Mouse (Mus musculus): ENCODE measurements around the gene Gabrg1.

Gabrg1 gene

DNA sequence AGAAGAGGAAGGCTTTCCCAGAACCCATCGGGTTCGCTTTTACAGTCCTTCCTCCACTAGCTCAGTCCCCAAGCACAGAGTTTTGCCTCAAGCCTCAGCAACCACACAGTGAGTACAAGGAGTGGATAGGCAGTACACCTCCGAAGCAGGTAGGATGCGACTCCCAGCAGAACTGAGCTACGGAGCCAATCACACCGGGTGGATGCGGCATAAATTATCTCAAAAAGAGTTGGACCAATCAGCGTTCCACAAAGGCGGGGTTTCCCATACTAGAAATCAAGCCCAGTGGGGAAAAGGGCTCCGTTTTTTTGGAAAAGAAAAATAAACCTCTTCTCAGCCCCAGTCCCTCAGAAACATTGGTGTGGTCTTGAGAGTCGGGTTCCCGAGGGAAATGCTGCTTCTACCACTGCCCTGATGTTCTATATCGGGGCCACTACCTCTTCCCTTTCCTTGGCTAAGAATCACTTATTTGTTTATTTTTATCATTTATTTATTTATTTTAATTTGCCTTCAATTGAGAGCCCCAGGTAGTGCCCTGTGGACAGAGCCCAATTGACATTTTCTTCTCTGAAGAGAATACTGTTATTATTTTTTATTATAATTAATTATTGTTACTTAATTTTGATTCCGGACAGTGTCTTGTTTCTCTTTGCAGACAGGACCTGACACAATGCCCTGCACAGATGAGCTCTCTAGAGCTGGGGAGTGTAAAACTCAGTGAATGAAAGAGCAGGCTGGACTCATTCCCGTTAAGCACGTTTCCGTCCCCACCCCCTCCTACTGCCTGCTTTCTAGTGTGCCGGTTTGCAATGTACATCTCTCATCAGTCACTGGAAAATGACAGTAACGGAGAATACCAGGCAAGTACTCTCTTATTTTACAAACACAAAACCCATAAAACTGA, at the start of gene Gabrg1:
TSS of gene Gabrg1 (minus strand) at position 426 of the 904 bp plus-strand sequence.
- DNase-seq = no peak

DNA sequence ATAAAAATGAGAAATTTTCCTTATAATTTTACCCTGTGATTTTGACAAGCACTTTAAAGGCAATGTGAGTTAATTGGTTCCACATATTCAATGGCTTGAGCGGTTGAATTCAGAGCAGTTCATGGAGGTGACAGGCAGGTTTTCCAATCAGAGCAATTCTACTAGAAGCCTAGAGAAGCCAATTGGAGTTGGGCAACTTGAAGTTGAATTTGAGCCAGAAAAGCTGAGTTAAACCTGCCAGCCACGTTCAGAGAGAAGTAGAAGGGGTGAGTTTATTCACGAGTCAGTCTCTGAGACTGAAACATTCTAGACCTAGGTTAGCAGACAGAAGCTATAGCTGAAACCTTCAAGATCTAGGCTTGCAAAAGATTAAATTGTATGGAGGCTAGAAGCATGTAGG, 41.6 kb upstream of the Gabrg1 start:
- no peak for DNase-seq

DNA sequence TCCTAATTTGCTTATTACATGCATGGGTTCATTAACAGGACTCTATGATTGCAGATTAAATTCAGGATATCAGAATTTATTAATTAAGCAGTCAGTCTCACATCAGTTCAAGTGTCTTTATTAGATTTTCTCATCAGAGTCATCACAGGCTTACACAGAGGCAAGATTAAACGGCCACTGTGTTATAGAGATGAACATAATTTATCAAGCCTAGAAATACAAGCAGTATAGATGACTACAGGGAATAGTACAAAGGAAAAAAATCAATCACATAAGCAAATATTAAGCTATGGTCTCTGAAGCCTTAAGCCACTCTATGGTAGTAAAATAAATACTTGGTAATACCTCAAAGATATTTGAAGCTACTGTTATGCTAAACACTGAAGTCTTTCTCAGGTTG, 27.7 kb upstream of the Gabrg1 start:
- no peak for DNase-seq

DNA sequence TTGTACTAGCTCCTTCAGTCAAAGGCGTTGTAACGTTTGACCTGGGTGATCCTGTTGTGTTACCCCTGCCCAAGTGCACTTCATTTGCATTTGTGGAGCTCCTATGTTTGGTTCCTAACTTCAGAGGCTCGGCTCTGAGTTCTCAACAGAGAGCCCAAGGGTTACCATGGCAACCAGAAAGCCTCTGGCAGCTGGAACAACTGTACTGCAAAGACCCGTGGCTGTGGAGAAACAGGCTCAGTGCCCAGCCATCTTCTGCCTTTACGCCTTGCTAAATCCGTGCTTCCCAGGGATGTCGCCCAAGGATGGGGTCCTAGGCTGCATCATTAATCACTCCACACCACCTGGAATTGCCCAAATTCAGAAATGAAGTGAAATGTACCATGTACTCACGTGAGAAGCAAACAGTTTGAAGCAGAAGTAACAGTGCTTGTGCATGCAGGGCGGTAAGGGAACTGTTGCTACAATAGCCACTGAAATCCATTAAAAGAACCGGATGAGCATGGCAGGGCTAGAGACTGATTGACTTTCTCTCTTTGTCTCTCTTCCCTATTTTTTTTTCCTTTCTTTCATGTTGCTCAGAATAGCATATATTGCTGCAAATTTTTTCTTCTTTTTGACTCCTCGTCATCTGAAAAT, 798 bp upstream of the Gabrg1 start:
- DNase-seq = no peak

DNA sequence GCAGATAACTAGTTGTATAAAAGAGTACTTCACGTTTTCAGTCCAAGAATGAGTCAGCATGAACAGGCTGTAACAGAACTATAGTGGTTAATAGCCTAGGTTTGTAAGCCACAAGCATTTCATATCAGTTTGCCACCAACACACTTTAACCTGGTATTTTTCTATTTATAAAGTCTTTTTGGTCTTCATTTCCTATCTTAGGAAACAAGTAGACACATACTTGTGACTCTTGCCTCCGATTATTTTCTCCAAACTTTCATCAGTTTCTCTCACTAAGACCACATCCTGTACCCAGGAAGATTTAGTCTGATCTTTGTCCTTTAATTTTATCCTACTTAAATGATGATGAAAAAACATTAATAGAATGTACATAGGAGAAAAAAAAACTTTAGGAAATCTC, 23.7 kb downstream of the Gabrg1 start:
- DNase-seq = no peak

DNA sequence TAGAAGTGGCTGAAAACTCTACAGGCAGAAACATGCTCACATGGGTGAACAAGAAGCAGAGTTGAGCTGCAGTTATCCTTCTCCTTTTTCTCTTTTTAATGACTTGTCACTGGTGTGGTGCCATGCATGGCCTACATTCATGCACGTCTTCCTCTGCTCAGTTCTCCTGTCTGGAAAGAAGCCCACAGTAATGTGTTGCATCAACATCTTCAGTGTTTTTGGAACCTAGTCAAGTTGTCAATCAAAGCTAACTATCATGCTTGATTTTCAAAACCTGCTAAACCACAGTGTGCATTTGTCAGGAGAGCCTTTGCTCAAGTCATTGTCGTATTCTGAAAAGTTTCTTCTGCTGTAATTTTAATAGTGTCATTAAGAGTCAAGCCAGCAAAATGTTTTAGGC, 106.3 kb downstream of the Gabrg1 start:
- DNase-seq = no peak

DNA sequence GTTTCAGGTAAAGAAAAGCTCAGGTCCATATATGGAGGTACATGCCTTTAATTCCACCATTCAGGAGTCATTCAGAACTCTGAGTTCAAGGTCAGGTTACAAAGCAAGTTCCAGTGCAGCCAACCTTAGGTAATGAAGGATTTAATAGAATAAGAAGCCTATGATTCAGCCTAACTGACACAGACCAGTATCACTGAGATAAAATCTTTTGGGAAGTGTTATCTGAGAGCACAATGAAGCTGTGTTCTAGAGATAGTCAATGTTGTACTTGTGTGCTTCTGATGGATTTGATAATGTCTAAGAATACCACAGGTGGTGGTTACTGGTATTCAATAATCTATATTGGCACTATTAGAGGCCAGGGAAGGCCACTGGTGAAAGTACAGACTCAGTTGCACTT, 138.1 kb downstream of the Gabrg1 start:
- no peak for DNase-seq

Measured in cerebellum, adult 11 months (tissue).